Mouse (Mus musculus) ES-E14 (cell line): Measurements from ENCODE around the gene Dclk1. TPM values are rescaled to one million over a fixed set of nuclear protein-coding genes. Genes with fewer than 3 reads are reported as not detected.

Source experiments
- DNase-seq: peaks from one replicate; pipeline ENCODE4 v3.0.0-alpha.2; 2013; ENCODE audit warnings: low read depth, low spot score
- H3K27ac ChIP-seq: 2 replicates; pipeline ENCODE4 v1.5.1; 2012; ENCODE audit warnings: low read depth, mild to moderate bottlenecking, low read length, moderate library complexity, mixed read lengths; ENCODE audit not compliant: poor library complexity, insufficient read depth, severe bottlenecking
- H3K36me3 ChIP-seq: 2 replicates; pipeline ENCODE4 v1.6.1; 2012; ENCODE audit warnings: mild to moderate bottlenecking, low read length, moderate library complexity, mixed read lengths; ENCODE audit not compliant: control insufficient read depth, poor library complexity, insufficient read depth, severe bottlenecking
- H3K4me1 ChIP-seq, 2 experiments: fragments of 150-350 bp in 1 of 2; sonication (generic) in 1 of 2; 2 replicates each; pipeline ENCODE4 v1.6.1; 2012; ENCODE audit warnings: low read length in 2 of 2, mild to moderate bottlenecking in 1 of 2, mixed read lengths in 1 of 2; ENCODE audit not compliant: control insufficient read depth in 2 of 2, insufficient read depth in 2 of 2, poor library complexity in 1 of 2
- H3K4me3 ChIP-seq, 2 experiments: fragments of 150-350 bp in 1 of 2; sonication (generic) in 1 of 2; 2 replicates each; pipeline ENCODE4 v1.5.1; 2012; ENCODE audit warnings: low read length in 2 of 2, low read depth in 1 of 2, mild to moderate bottlenecking in 1 of 2, mixed read lengths in 1 of 2; ENCODE audit not compliant: insufficient read depth in 1 of 2, poor library complexity in 1 of 2, severe bottlenecking in 1 of 2
- H3K9ac ChIP-seq: 2 replicates; pipeline ENCODE4 v1.6.1; 2012; ENCODE audit warnings: low read depth, mild to moderate bottlenecking, low read length, mixed read lengths; ENCODE audit not compliant: poor library complexity, insufficient read depth, severe bottlenecking
- H3K9me3 ChIP-seq: fragments of 150-350 bp; sonication (generic); 2 replicates; pipeline ENCODE4 v1.6.1; 2012; ENCODE audit warnings: low read depth, mild to moderate bottlenecking, low read length; ENCODE audit not compliant: control insufficient read depth, insufficient read depth
- CHD2 ChIP-seq: IDR thresholded peaks from 2 replicates; pipeline ENCODE4 v1.6.1; 2014; ENCODE audit warnings: mild to moderate bottlenecking, low read depth, low read length, inconsistent platforms
- HCFC1 ChIP-seq: IDR thresholded peaks from 2 replicates; pipeline ENCODE4 v1.6.1; 2012; ENCODE audit warnings: low read length, inconsistent platforms, borderline replicate concordance; ENCODE audit not compliant: insufficient read depth
- MAFK ChIP-seq: IDR thresholded peaks from 2 replicates; pipeline ENCODE4 v1.6.1; 2014; ENCODE audit warnings: mild to moderate bottlenecking, low read depth, low read length, inconsistent platforms; ENCODE audit not compliant: insufficient read depth
- ZC3H11A ChIP-seq: IDR thresholded peaks from 2 replicates; pipeline ENCODE4 v1.6.1; 2012; ENCODE audit warnings: low read depth, mild to moderate bottlenecking, inconsistent platforms, low read length, borderline replicate concordance
- ZNF384 ChIP-seq: IDR thresholded peaks from 2 replicates; pipeline ENCODE4 v1.6.1; 2012; ENCODE audit warnings: low read depth, low read length, inconsistent platforms
- in situ Hi-C, 2 experiments: fragments of 600-800 bp; cut with MboI; formaldehyde crosslinking; loops; one replicate each; pipeline ENCODE4 v1.15.1; 2025; ENCODE audit warnings: low sequenced_read_pairs in 2 of 2, inconsistent platforms in 1 of 2; ENCODE audit not compliant: unreplicated experiment in 2 of 2
- total RNA-seq: library from RNA; depleted of rRNA; stranded (reverse); fragments of 300-350 nt; gene quantifications from 2 replicates; pipeline ENCODE4 v1.2.3, GENCODE M21; 2012

Dclk1 gene
- total RNA-seq, 1 experiment, result 1.7 TPM

- Histone ChIP-seq H3K4me1 (no peaks in the 10 kb centered on the region), H3K9me3 (no peaks in the 10 kb centered on the region), H3K27ac (no peak overlapping the region), H3K9ac (no peak overlapping the region), H3K4me3 (no peak overlapping the region), H3K36me3 (no peaks in the 10 kb centered on the region)
- in situ Hi-C loops, result no loop called here
- no peak for DNase-seq
- TF ChIP-seq ZC3H11A, result no peak
- TF ChIP-seq CHD2, result no peak
- no peak for TF ChIP-seq HCFC1
- no peak for TF ChIP-seq ZNF384
- no peak for TF ChIP-seq MAFK
Observed at GRCm38 (mm10) chr3:55543929-55544684, 301.9 kb downstream of the Dclk1 start.

DNA sequence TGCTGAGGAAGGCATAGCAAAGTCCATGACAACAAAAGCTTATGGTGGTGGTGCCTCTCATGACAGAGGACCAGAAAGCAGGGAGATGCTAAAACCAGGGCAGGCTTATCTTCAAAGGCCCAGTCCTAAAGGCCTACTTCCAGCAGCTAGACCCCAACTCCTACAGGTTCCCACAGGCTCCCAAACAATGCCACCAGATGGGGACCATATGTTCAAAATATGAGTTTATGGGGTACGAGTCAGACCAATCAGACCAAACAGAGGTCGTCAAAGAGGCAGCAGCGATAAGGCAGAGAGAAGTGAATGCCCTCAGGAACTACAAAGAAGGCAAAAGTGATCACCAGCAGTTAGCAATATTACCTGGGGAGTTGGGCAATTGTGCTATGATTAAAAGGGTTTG lies 303.1 kb downstream of the Dclk1 start:
- no peak for DNase-seq
- Histone ChIP-seq H3K4me1 (no peaks in the 10 kb centered on the region), H3K4me3 (no peak overlapping the region), H3K36me3 (no peaks in the 10 kb centered on the region), H3K9me3 (no peaks in the 10 kb centered on the region), H3K9ac (no peak overlapping the region), H3K27ac (no peak overlapping the region)
- TF ChIP-seq CHD2 (no peak), MAFK (no peak), HCFC1 (no peak), ZNF384 (no peak), ZC3H11A (no peak)
- in situ Hi-C loops, result no loop called here

GRCm38 (mm10) chr3:55545916-55546315 lies 303.8 kb downstream of the Dclk1 start:
- Histone ChIP-seq H3K36me3 (no peaks in the 10 kb centered on the region), H3K9me3 (no peaks in the 10 kb centered on the region), H3K9ac (no peak overlapping the region), H3K27ac (no peak overlapping the region), H3K4me3 (no peak overlapping the region), H3K4me1 (no peaks in the 10 kb centered on the region)
- in situ Hi-C loops, result no loop called here
- no peak for TF ChIP-seq MAFK
- TF ChIP-seq HCFC1, result no peak
- TF ChIP-seq CHD2, result no peak
- TF ChIP-seq ZNF384, result no peak
- no peak for TF ChIP-seq ZC3H11A
- no peak for DNase-seq

- Histone ChIP-seq H3K9me3 (no peaks in the 10 kb centered on the region), H3K36me3 (no peaks in the 10 kb centered on the region), H3K4me3 (no peak overlapping the region), H3K4me1 (no peaks in the 10 kb centered on the region), H3K27ac (no peak overlapping the region), H3K9ac (no peak overlapping the region)
- TF ChIP-seq HCFC1 (no peak), CHD2 (no peak), ZNF384 (no peak), ZC3H11A (no peak), MAFK (no peak)
- in situ Hi-C loops, result no loop called here
- DNase-seq, result no peak
Observed at GRCm38 (mm10) chr3:55547106-55547505, 304.9 kb downstream of the Dclk1 start.

DNA sequence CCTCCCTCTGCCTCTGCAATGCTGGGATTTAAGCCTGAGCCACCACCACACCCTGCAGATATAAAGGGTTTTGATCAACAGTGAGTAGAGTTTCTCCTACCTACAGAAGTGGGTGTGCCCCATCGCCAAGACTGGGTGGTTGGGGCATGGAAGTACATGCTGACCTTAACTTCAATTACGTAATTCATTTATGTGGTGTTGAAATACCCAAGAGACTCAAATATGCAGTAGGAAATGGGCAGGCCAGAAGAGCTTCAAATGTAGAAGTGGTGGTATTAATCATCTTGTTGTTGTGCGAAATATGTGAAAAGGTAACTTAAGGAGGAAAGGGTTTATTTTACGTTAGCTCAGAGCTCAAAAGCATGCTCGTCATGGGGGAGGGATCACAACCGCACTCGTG lies 307.2 kb downstream of the Dclk1 start:
- no peaks in the 10 kb centered on the region for H3K9me3 ChIP-seq
- TF ChIP-seq CHD2 (no peak), MAFK (no peak), ZNF384 (no peak)
- H3K36me3 ChIP-seq, result no peaks in the 10 kb centered on the region
- no peak overlapping the region for H3K9ac ChIP-seq
- H3K4me1 ChIP-seq, result no peaks in the 10 kb centered on the region
- H3K27ac ChIP-seq, result no peak overlapping the region
- no peak overlapping the region for H3K4me3 ChIP-seq
- in situ Hi-C loops, result no loop called here
- no peak for DNase-seq
